Mouse (Mus musculus) bone marrow macrophage, adult 2 months (primary cell): Measurements from ENCODE around the gene Ahcyl2. TPM values are rescaled to one million over a fixed set of nuclear protein-coding genes. Genes with fewer than 3 reads are reported as not detected.
A peak's percentile ranks its signal among the peaks of the same experiment; 100 is the strongest.

Experiments
- H3K27ac ChIP-seq: 2 replicates; pipeline ENCODE4 v1.5.1; 2012; ENCODE audit warnings: low read depth, low read length; ENCODE audit not compliant: insufficient read depth
- H3K4me1 ChIP-seq: 2 replicates; pipeline ENCODE4 v1.6.1; 2012; ENCODE audit warnings: low read length; ENCODE audit not compliant: control insufficient read depth, insufficient read depth
- H3K4me3 ChIP-seq: 2 replicates; pipeline ENCODE4 v1.5.1; 2012; ENCODE audit warnings: mild to moderate bottlenecking, low read length, moderate library complexity; ENCODE audit not compliant: insufficient read depth
- CTCF ChIP-seq: IDR thresholded peaks from 2 replicates; pipeline ENCODE4 v1.5.1; 2012; ENCODE audit warnings: low read depth, mild to moderate bottlenecking, low read length, moderate library complexity
- POLR2A ChIP-seq: IDR thresholded peaks from 2 replicates; pipeline ENCODE4 v1.6.1; 2012; ENCODE audit warnings: mild to moderate bottlenecking, low read depth, low read length, borderline replicate concordance
- polyA plus RNA-seq: library from polyadenylated mRNA; stranded (reverse); fragments of >200 nt; gene quantifications from 2 replicates; pipeline ENCODE4 v1.2.4, GENCODE M21; 2012; ENCODE audit not compliant: missing spikeins, insufficient read depth, insufficient read length

Gene Ahcyl2
- polyA plus RNA-seq, 1 experiment = 37.8 TPM

DNA sequence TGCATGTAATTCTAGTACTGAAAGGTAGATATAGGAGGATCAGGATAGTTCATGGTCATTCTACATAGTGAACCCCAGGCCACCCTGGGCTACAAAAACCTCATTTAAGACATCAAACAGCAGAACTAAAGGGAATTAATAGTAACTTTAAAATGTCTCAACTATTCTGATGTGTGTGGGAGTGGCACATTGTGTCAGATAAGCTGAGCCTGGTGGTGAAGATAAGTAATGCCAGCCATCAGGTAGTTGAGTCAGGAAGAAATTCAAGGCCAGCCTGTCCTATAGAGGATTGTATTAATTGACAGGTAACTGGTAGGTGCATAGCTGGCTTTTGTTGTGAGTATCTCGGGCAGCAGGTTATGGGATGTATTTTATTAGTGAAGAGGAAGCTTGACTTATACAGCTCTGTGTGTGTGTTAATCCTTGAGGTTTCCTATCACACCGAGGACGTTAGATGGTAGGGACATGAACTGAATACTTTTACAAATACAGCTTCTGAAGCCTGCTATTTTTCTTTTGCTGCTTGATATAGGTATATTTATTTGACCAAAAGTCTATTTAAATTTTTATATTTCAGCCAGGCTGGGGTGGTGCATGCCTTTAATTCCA is 16.7 kb downstream of the Ahcyl2 start:
- H3K4me3 ChIP-seq = no peak overlapping the region
- TF ChIP-seq CTCF (no peak), POLR2A (no peak)
- H3K4me1 ChIP-seq = peaks cover 13% of the 10 kb centered on the region
- no peak overlapping the region for H3K27ac ChIP-seq

DNA sequence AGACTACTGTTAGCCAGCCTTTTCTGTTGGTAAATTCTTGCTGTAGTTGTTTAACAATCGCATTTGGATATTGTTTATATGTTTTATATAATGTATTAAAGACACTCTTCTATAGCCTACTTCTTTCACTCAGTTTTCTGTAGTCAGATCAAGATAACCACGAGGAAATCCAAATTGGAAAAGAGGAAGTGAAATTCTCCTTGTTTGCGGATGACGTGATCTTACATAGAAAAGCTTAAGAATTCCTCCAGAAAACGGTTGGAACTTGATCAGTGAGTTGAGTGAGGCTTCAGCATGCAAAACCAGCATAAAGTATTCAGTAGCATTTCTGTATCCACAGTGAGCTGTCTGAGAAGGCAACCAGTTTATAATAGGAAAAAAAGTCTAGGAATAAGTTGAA is 17.9 kb downstream of the Ahcyl2 start:
- Histone ChIP-seq H3K4me1 (peaks cover 13% of the 10 kb centered on the region), H3K27ac (peak overlapping the region; percentile 30), H3K4me3 (no peak overlapping the region)
- no peak for TF ChIP-seq POLR2A
- TF ChIP-seq CTCF = no peak

DNA sequence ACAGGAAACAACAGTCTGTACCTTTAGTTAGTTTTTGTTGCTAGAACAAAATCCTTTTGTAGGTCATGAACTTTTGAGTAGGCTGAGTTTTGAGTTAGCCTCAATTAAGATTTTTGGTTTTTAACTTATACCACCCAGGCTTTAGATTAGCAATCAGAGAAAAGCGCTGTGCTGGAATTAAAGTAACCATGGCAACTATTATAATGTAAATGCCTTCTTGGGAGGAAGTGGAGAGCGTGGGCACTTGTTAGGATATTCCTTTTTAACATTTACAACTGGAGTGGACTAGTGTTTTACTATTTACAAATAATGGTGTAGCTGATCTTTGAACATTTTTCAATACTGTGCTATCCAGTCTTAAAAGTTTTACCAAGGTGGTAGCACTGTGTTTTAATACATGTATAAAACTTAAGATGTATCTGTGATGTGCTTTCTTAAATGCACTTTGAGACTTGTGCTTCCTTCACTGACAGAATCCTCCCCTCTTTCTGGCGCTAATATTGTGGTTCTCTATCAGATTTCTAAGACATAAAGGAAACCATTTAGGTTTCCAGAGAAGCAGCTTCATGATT is 21.1 kb downstream of the Ahcyl2 start:
- TF ChIP-seq CTCF (no peak), POLR2A (no peak)
- Histone ChIP-seq H3K27ac (no peak overlapping the region), H3K4me1 (peaks cover 18% of the 10 kb centered on the region), H3K4me3 (no peak overlapping the region)

DNA sequence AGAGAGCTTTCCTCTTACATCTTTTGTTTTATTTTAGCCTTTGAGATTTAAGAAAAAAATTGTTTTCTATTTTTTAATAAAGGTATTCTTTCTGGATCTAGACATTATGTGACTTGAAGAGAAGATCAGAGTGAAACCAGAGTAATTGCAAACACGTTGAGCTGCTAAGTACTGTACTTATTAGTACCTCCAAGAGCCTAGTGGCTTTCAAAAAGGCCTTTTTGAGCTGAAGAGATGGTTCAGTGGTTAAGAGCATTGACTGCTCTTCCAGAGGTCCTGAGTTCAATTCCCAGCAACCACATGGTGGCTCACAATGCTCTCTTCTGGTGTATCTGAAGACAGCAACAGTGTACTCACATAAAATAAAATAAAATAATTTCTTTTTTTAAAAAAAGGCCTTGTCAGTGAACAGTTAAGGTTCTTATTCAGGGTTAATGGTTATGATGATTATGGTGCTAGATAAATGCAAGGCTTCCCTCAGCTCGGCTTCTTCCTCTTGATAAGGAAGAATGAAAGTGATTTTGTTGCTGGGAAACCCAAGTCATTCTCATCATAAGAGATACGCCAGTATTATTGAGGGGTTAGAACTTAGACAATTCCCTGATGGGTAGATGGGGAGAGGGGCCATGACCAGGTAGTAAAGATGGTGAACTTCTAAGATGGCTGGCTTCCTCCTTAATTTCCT is 22.3 kb downstream of the Ahcyl2 start:
- H3K27ac ChIP-seq = no peak overlapping the region
- H3K4me1 ChIP-seq = peaks cover 18% of the 10 kb centered on the region
- H3K4me3 ChIP-seq = no peak overlapping the region
- no peak for TF ChIP-seq CTCF
- no peak for TF ChIP-seq POLR2A

DNA sequence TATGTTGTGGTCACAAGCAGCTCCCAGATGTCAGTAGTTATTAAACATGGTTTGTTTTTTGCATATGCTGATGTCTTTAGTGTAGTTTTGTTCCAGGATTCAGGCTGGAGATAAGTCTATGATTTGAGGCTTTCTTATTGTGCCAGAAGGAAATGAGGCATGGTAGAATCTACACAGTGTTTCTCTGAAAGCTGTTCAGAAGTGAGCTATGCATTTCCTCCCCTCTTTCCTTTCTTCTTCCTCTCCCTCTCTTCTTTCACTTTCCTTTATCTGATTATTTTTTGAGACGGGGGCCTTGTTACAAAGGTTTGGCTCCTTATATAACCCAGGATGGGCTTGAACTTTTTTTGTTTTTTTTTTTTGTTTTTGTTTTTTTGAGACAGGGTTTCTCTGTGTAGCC is 25.7 kb downstream of the Ahcyl2 start:
- Histone ChIP-seq H3K4me3 (no peak overlapping the region), H3K4me1 (peaks cover 16% of the 10 kb centered on the region), H3K27ac (peak overlapping the region; percentile 26)
- no peak for TF ChIP-seq POLR2A
- TF ChIP-seq CTCF = no peak

DNA sequence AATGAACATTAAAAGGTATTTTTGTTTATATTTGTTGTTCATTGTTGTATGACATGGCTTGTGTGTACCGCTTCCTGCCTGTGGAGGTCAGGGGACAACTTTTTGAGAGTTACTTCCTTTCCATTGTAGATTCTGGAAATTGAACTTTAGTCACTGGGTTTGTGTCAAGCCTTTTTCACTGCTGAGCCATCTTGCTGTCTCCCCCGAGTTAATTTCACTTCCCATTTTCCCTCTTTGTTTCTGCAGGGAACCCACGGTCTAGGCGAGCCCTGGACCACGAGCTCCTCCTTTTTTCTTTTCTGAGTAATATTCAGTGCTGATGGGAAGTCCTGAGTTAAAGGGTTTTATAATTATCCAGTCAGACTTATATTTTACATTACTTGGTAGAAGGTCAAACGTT is 26.8 kb downstream of the Ahcyl2 start:
- Histone ChIP-seq H3K27ac (peak overlapping the region; percentile 80), H3K4me1 (peaks cover 16% of the 10 kb centered on the region), H3K4me3 (no peak overlapping the region)
- TF ChIP-seq CTCF (no peak), POLR2A (no peak)

DNA sequence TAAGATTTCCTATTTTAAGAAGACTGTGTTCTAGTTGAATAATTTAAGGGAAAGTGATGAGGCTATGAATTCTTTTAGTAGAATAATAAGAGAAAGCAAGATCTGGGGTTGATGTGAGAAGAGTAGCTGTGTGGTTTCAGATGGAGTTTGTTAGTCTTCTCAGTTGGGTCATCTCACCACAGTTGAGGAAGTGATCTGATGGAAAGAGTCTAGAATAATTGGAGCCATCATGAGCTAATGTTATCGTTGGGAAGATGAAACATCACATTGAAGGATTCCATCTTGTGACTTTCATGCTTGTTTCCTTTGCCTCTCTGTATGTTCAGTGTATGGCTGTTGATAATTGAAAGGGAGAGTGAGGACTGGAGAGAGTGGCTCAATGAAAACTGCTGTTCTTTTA is 35.2 kb downstream of the Ahcyl2 start:
- Histone ChIP-seq H3K4me3 (no peak overlapping the region), H3K27ac (no peak overlapping the region), H3K4me1 (peaks cover 5% of the 10 kb centered on the region; the same call in 1 of the 2 replicates)
- TF ChIP-seq POLR2A (no peak), CTCF (no peak)

DNA sequence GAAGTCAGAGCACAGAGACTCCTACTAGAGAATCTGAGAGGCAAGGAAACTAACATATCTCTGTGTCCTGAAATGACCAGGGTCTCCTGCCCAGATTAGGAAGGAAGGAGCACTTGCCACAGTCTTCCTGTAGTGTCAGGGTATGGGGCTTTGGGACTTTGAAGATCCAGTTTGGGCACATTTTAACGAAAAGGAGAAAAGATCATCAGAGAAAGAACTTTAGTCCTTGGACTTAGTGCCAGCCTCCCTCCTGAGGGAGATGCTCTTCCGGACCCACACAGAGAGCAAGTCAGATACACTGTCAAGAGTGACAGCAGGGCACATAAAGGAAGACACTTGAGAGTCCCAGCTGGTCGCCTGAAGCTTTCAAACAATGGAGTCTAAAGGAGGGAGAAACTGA is 36.2 kb downstream of the Ahcyl2 start:
- Histone ChIP-seq H3K4me3 (no peak overlapping the region), H3K4me1 (peaks cover 5% of the 10 kb centered on the region; the same call in 1 of the 2 replicates), H3K27ac (no peak overlapping the region)
- TF ChIP-seq POLR2A (no peak), CTCF (no peak)

DNA sequence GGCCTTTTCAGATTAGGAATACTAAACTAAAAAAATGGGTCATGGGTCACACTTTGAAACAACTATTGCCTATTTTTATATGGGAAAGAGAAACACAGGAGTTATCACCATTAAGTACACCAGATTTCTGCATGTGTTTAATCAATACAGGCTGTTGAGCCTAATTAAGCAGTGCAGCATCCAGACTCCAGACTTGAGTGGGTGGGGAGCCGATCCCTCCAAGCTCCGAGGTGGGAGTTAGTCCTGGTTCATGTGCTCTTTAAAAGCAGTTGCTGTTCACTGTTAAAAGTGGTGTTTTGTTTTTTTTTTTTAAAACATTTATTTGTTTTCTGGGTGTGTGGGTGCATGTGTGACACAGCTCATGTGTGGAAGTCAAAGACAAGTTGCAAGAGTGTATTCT is 37.6 kb downstream of the Ahcyl2 start:
- TF ChIP-seq CTCF (no peak), POLR2A (no peak)
- no peak overlapping the region for H3K27ac ChIP-seq
- peaks cover 5% of the 10 kb centered on the region; the same call in 1 of the 2 replicates for H3K4me1 ChIP-seq
- no peak overlapping the region for H3K4me3 ChIP-seq

DNA sequence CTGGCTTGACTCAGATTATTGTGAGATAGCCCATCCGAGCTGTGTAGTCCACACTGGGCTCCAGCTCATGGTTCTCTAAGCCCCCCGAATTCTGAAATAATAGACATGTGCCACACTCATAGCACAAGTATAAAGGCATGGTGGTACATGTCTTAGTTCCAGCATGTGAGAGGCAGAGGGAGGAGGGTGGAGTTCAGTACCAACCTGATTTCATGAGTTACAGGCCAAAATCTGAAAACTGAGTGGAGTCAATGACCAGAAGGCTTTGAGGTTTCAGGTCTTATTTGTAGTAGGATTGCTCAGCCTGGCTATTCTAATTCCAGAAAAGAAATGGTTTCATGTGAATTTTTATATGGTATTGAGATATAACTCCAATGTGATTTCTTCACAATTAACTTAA is 44.3 kb downstream of the Ahcyl2 start:
- H3K27ac ChIP-seq = no peak overlapping the region
- H3K4me1 ChIP-seq = peaks cover 7% of the 10 kb centered on the region
- no peak overlapping the region for H3K4me3 ChIP-seq
- TF ChIP-seq POLR2A = no peak
